Mouse (Mus musculus): ENCODE measurements at regions not wholly inside any gene's neighbourhood (a gene's known extent, or its start where the extent isn't known, plus 50 kb on each side); places are given as distances from the start of the nearest gene placed in this dataset.

DNA sequence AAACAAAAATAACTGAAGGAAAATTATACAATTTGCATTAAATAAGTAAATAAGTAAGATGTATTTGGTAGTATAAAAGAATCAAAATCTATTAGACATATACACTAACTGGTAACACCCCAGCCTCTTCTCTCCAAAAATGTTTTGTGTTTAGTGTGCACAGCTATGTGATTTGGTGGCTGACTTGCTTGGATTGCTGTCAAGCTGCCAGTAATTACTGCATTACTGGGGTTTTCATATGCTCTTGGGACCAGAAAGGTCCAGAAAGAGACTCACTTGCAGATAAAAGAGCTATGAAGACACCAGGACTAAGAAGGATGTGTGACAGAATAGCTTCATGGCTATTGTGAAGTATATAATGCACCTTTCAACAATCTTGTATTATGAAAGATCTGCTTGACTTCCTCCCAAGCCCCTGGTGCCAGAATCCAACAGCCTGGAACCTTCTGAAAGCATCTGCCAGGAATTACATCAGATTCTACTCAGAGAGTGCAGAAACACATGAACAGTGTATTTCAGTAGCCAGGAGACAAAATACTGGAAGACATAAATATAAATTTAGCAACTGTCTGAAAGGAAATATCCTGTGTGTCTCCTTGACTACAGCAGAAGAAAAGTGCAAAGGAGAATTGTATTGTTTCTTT is 5132.6 kb downstream of the 9330182O14Rik start:
- DNase-seq, result peak; percentile 22
- intact Hi-C loops (cut with DNase I), result no loop called here

DNA sequence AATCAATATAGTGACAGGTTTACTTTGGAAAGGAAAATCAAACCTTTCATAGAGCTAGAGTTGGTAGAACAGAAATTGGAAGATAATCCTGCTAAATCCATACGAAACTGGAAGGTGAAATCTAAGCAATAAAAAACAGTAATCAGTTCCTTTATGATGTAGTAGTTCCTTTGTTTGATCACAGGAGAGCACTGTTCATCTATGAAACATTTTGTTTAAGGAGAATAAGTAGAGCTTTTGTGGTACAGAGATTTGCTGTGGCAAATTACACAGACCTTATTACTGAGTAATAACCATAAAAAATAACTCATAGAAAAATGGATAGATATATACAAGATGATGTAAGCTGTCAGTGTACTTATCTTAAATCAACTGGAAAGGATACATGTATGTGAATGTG is 5139.5 kb downstream of the 9330182O14Rik start:
- intact Hi-C loops (cut with DNase I), result no loop called here

GRCm38 (mm10) chr15:45321628-45322027 is 5187.5 kb downstream of the 9330182O14Rik start:
- no peak for DNase-seq
- intact Hi-C loops (cut with DNase I), result no loop called here

More for the DNA sequence above, 5139.5 kb downstream of the 9330182O14Rik start:
- DNase-seq, result no peak

- no peak for DNase-seq
- intact Hi-C loops (cut with DNase I), result no loop called here
Measured at GRCm38 (mm10) chr15:45350496-45350895, 5216.3 kb downstream of the 9330182O14Rik start.
